Mouse (Mus musculus) frontal cortex, postnatal 14 days (tissue): ENCODE data around the gene Iqgap2.

Experiments
- DNase-seq, 2 experiments: peaks; one replicate each; pipeline ENCODE4 v3.0.0; 2022; ENCODE audit warnings: low spot score in 2 of 2

Gene Iqgap2

DNA sequence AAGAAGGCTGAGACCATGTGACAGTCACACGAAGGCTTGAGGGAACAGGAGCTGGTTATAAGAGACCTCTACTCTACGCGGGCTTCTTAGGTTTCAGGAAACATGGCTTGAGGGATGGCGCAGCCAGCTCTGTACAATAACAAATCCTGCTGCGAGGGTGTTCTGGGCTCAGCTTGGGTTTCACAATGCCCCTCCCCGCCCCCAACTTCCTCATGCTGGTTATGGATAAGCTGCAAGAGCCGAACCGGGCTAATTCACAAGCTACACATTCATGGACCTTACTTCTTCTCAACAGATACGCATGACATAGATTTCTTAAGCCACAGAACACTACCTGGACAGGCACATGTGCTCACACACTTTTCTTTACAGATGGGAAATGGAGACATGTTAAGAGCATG, 113.0 kb downstream of the Iqgap2 start:
- DNase-seq = no peak

DNA sequence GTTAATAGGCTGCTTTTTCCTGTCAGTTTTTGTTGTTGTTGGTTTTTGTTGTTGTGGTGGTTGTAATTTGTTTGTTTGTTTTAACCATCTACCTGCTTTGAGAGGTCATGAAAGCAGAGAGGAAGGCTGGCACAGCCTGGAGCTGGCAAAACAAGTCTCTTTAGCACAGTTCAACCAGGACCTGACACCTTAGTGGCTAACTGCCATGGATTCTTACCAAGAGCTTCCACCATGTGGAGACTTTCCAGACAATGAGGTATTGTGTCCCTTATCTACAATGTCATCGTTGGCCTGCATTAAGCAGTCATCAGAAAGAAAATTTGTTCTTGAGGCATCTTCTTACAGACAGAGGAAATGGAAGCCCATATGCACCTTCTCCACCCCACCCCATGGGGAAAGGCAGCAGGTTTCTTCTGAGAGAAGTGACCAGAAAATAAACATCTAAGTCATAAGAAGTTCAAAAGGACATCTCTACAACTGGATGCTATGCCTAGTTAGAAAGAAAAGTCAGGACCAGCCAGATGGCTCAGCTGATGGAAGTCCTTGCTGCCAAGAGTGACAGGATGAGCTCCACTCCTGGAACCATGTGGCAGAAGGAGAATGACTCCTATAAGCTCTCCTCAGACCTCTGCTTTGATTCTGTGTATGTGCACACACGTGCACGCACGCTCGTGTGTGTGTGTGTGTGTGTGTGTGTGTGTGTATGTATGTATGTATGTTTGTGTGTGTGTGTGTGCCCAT, 113.9 kb downstream of the Iqgap2 start:
- DNase-seq = no peak

DNA sequence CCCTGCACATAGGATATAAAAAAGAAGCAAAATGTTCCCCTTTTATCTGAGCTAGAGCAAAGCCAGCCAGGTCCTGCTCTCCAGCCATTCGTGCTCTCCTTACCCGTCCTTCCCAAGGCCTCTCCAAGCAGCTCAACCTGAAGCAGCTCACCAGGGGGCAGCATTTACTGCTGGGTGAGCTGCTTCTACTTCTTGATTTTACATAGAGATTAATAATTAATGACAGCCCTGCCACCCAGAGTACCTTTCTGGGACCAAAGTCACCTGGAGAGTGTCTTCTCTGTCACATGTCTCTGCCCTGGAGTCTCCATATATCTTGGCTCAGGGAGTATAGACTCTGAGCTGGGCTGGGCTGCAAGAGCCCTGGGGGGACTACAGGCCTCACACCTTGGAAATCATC, 114.5 kb downstream of the Iqgap2 start:
- peak; percentile 24 to 33 for DNase-seq

DNA sequence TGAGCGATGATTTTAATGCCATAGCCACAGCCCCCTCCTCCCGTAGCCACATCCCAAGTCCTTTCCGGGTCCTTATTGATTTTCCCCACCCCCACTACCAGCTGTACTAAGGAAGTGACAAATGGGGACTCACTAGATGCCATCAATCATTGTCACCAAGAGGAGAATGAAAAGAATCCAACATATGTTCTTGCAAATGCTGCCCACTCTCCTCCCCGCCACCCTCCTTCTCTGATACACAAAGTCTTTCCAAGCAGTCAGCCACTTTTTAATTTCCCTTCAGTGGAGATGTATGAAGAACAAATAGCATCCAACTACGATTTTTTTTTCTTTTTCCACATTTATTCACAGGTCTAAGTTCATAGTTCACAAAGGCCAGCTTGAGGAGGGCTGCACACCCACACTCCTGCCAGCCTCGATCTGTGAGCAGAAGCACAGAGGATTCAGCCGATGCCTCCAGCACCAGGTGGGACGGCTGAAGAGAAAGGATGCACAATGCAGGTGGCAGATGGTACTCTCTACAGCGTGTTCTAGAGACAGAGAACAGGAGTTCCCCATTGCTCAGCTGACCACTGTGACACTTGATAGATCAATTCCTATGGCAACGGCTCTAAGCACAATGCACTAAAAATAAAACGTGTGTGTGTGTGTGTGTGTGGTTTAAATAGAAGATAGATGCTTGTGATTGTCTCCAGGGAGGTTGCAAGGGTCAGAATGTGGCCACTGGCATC, 116.6 kb downstream of the Iqgap2 start:
- no peak for DNase-seq

DNA sequence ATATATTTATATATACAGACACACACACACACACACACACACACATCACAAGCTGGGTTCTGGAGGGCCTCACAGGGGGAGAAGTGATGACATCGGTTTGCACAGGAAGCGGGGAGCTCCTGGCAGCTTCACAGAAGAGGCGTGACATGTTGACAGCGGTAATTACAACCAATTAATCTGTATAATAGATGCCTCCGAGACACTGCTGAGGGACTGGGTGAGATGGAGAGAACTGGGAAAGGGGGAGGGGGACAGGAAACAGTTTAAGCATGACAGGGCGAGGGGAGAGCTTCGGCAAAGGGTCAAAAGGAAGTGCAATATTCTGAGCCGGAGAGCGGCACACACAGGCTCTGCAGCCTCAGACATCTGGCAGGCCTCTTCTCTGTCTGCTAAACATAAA, 126.7 kb downstream of the Iqgap2 start:
- DNase-seq = no peak

DNA sequence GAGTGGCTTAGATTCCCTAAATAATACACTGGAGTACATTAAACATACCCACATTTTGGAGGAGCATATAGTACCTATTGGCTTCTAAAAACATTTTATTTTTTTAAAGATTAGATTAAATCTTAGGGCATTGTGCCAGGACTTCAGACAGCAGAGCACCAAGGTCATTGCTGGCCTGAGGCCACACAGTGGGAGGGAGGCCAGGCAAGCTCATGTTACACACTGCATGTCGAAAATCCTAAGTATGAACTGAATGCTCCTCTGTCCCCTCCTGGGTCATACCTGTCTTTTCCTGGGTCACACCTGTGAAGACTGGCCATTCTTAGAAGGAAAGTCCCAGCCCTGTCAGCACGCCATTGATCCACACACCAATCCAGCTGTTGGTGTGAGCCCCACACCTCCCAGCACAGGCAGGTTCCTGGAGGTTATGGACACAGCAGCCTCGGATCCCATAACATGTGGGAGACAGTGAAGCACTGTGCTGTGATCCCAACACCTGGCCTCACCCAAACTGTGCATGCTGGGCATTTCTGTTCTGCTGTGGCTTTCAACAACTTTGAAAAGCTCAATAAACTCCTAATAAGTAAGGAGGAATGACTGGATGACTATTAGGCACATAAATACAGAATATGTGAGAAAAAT, 127.7 kb downstream of the Iqgap2 start:
- DNase-seq = no peak

DNA sequence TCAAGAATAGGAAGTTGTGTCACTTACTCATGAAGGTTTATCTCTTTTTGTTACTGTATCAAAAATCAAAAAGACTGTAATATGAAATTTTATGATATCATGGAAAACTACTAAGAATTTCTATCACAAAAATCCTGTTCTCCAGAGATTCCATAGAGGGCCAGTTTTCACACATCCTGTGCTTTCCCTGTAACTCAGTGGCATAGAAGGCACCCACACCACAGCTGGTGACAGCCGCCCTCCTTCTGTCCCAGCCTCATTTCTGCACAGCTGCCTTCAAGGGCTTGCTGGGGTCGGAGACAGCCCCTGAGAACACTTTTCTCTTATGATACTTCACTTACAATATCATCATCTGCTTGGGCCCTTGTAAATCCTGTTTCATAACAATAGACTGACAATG, 131.9 kb downstream of the Iqgap2 start:
- DNase-seq = no peak

DNA sequence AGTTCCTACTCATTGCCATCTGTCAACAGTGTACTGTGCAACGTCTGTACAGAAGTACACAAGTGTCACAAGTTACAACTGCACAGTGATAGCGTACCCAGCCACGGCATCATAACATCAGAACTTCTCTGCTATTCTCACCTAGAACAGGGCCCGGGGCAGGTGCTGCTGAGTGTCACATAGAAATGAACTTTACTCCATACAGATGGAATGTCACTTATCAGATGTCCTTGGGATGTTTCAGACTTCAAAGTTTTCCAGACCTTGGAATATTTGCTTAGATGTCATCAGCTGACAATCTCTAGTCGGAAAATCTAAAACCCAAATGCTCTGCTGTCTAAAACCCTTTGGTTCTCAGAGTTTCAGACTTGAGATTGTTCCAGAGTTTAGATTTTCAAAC, 137.4 kb downstream of the Iqgap2 start:
- no peak for DNase-seq

DNA sequence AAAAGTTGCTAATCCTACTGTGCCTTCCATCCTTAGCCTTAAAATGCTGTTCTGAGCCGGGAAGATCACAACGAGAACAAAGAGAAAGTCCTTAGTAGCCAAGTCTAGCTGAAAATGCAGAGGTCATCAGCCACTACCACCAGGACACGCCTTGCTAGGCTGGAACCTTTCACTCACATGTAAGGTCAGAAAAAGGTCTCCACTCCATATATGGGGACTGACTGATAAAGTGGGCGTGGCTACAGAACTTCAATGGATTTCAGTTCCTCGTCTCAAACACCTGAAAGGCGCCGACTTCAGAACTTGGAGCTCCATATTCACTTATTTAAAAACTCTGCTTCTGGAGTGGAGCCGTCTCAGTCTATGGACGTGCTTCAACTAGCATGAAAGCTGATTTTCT, 139.3 kb downstream of the Iqgap2 start:
- no peak for DNase-seq

DNA sequence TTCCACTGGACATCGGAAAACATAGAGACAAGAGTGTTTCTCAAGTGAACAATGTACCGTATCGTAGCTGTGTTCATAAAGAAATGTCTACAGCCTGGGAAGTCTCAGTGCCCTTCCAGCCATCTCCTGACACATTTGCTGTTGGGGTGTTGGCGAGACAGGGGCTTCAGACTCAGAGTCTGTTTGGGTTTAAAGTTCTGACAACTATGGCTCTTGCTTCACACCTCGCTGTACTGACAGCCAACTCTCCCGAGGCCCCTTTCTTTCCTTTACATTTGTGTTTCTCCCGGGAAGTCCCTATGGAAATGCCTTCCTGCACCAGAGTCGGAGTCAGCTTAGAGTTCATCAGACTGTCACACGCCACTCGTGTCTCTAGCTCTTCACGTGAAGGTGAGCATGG, 144.2 kb downstream of the Iqgap2 start:
- DNase-seq = no peak

DNA sequence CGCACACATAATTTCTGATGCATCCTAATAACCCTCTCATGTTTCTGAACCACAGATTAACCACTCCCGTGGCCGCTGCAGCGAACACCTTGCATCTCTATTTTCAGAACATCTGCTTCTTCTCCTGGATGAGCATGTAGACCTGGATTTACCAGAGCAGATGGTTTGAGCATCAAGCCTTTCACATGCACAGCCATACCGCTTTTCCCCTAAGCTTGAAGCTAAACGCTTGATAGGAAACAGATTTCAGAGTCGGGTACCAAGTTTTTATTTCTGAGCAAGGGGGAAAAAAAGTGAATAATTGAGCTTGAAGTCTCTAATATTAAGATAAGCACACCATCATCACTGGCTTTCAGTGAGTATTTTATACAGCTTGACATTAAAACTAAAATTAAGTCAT, 144.6 kb downstream of the Iqgap2 start:
- no peak for DNase-seq

DNA sequence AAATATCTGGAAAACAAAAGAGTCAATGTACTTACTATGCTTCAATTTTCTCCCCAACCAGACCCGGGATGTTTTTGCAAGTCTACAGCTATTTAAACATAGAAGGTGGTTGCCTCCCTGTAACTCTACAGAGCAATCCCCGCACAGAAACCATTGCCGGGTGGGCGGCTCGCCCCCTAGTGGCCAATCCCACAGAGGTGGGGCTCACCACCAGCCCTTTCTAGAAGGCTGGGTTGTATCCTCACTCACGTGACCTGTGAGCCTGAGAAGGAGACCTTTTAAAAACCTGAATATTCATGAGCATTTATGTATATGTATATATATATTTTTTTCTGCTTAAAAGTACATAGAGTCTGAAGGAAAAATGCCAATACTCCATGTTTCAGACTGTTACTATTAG, 145.2 kb downstream of the Iqgap2 start:
- DNase-seq = peak in 1 of 2 experiments; percentile 19

DNA sequence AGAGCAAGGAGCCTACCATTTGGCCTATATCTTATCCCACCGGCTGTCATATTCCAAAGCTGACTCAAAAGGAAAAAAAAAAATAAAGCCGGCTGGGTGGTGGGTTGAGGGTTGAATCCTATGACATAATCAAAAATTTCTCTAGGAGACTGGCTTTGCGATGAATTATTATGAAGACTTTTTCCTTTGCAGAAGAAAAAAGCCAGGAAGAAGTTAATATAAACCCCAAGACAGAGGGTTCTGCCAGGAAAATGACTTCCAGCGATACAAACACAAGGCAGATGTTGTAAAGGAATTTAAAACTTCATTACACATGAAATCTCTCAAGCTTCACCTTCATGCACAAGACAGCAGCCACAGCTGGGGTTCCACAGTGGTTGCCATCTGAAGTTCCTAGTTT, 146.3 kb downstream of the Iqgap2 start:
- no peak for DNase-seq

DNA sequence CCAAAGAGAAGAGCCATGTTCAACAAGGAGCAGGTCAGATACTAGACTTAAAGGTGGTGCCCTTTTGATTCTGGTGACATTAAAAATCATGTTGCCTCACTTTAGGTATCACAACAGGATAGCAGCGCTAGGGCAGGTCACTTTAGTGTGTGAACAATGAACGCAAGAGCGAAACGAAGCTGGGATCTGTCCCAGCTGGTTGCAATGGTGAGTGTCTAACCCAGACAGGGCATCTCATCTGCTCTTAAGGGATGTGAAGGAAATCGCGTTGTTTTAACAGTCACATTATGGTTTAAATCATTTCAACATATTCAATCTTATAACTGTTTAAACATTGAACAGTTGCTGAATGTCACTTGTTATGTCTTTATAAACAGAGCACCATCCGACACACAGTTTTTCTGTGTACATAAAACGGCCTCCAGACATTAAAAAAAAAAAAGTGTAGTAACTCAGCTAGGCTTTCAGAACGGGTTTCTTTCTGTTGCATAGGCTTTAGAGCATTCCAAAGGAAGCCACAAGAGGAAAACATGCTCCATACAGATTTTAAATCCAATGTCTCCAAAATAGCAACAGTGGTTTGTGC, 148.7 kb downstream of the Iqgap2 start:
- no peak for DNase-seq

DNA sequence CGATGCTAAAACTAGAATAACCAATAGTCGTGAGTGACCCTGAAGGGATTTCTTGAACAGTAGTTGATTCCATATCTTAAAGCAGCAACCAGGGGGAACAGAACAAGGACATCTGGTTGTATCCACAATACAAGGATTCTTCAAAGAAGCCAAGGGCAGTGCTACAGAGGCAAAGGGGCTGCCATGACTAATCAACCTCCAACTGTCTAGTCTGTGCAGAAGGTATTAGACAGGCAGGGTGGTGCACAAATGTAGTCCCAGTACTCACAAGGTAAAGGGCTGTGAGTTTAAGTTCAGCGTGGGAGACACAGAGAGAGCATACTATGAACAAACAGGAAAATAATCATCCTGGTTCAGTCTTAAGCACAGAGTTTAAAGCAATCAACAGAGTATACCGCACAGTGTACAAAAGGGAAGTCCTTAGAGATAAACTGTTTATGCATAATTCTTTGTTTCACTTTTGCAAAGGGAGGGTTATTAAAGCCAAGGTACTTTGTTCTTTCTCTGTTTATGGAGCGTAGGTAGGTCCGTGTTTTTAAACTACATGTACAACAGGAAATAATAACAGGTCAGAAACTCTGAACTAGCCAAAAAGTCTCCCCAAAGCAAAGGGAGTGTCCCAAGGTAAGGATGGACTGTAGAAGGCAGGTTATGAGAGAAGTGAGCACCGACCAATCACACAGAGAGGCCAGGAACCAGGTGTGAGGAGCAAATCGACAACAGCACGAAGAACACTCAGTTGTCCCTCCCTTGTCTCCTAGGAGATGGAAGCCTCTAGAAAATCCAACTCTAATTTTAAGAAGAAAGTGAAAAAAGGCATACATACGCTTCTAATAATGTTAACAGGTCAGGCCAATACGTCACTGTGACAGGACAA, 149.7 kb downstream of the Iqgap2 start:
- no peak for DNase-seq

DNA sequence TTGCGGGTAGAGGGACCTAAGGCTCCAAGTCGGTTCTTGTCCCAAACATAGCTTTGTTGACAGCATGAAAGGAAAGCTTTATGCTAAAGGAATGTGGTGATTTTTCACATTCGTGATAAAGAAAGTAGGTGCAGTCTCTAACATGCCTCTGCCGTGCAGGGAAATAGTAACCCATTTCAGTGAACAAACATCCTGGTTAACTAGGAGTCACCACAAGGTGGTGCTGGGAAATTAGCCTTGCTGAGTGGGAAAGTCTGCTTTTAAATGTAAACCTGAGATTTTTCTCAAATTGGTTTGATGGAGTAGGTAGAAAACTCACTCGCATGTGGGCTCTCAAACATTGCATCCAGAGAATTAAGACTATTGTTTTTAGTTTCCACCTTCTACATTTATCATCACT, 152.1 kb downstream of the Iqgap2 start:
- DNase-seq = peak in 1 of 2 experiments; percentile 13

DNA sequence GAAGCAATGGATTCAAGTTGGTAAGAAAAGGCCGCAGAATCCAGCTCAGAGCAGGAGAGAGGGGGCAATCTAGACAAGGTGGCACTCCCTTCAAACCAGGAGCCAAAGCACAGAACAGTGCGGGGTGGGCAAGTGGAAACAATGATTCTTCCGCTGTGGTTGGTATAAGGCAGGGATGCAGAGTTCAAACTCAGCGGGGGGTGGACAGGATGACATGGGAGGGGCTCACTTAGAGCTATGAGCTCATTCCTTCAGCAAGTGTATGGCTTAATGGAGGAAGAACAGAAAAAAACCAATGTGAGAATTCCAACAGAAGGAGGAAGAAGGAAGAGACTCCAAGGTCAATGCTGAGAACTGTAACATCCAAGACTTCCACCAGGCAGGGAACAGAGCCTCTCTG, 161.2 kb downstream of the Iqgap2 start:
- DNase-seq = no peak

DNA sequence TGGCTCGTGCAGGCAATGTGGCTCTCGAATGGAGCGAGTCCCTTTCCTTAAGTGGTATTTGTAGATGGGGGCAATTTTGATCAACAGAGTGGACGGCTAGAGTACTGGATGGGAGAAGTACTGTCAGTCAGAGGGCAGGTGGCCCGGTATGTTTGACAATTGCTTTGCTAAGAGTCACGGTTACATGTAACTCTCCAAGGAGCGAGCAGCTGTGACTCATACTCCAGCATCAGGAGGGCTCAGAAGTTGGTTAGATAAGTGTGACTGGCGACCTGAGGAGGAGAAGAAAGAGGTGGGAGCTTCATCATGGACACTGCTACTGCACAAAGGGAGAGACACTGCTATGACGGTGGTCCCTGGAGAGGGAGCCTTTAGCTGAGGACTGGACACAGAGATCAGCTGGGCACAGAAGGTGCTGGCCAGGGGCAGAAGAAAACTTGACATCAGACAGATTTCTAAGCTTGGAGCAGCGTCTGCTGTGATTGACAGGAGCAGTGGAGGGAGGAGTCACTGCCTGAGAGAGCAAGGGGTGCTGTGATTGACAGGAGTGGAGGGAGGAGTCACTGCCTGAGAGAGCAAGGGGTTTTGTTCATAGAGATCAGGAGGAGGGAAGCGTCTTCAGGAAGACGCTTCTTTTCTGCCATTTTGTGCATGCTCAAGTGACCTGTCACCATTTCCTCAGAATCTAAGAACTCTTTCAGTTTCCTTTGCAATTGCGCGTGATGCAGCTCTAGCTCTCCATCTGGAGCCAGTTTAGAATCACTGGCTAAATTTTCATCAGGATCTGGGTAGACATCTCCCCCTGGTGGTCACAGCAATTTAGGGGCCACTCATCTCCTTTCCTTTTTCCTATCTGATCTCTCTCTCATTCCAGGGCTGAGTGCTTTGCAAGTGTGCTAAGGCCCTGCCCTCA, 172.1 kb downstream of the Iqgap2 start:
- DNase-seq = peak; percentile 39 to 63

DNA sequence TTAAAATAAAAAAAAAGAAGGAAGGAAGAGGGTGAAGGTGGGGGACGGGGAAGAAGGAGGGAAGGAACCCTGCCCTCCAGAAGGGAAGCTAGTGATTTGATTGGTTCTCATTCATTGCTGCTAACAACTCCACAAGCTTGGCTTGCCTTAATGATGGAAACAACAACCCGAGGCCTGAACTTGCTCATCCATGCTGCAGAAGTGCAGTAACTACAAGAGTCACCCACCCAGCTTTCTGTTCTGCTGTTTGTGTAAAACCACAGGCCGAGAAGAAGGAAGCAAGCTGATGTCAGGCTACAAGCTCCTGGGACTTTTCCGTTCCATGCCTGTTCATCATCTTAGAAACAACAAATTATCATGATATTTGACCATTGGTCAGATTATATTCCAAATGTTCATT, 176.4 kb downstream of the Iqgap2 start:
- no peak for DNase-seq

DNA sequence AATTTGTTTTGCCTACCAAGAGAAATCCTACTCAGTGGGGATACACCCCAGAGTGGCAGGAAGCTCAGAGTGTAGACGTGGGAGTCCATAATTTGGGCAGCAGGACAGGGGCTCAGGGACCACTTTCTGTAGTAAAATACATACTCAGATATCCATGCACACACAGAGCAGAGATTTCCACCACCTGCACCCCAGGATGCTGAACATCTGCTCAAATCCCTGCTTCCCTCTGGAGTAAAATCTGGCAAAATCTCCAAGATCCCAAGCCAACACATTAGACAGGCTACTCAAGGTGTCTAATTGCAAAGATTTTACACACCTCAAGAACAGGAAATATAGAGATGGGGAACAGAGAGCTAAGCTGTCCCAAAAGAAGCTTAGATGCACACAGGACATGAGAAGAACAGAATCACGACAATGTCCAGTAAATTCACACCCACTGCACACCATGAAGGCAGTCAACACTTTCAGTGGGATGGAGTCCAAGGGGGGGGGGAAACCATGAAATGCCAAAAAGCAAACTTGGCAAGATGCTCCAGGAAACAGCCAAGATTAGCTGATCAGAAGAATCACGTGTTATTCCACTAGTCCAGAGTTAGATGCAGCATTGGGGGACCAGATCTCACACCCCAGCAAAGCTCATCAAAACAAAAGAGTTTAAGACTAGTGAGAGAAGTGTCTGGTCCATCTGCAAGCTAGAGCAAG, 177.3 kb downstream of the Iqgap2 start:
- no peak for DNase-seq
